Mouse (Mus musculus) heart, postnatal 25 days (tissue): ENCODE results near the gene Ctsw. TPM values are rescaled to one million over a fixed set of nuclear protein-coding genes. Genes with fewer than 3 reads are reported as not detected.

Experiments
- DNase-seq: peaks from one replicate; pipeline ENCODE4 v3.0.0; 2022; ENCODE audit warnings: low spot score
- intact Hi-C: fragments of 180-260 bp; cut with DNase I; formaldehyde crosslinking; loops from one replicate; pipeline ENCODE4 v1.15.1; 2025
- total RNA-seq, 2 experiments: library from RNA; stranded (reverse); gene quantifications; 2 replicates each; pipeline ENCODE4 v1.2.3; 2021

The Ctsw gene
- total RNA-seq, 2 experiments from 2014 or later = 0.45 TPM; not detected in 1

DNA sequence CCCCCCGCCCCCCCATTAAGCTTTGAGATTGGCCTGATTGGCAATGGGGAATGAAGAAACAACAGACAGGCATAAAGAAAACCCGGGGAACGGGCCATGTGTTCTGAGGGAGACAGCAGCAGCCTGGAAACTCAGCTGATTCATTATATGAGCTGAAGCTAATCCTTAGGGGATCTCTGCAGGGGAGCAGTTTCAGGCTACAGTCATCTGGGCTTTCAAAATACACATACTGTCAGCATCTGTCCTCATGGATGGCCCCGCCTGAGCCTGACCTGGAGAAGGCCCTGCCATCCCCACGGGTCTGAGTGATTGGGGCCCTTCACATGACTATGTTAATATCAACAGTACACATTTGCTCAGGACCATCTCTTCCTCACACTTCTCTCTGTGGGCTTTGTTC is 3.5 kb upstream of the Ctsw start:
- no peak for DNase-seq

DNA sequence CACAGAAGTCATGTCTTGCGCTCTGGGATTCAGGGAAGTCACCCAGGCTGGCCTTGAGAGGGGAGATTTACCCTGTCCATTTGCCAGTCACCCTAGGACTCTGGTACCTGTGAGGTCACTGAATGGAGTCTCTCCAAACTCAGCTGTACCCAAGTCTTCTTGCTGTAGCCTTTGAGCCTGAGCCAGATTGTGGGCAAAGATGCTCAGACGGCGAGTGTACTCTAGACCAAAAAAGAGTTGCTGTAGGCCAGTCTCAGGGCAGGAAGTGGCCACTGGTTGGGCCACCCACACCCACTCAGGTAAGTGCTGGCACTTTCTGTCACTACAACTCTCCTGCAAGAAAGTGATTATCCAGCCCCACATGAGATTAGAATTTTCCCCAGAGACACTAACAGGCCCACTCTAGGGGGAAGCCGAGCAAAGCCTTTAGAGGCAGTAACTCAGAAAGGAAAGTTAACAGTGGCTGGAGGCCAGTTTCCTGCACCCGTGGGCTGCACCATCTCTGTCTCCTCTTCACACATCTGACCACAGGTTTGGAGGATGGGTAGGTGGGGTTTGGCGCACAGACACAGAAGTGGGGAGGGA is 1.3 kb downstream of the Ctsw start:
- intact Hi-C loops = no loop called here
- DNase-seq = no peak

More for the DNA sequence above, 3.5 kb upstream of the Ctsw start:
- intact Hi-C loops = no loop called here

DNA sequence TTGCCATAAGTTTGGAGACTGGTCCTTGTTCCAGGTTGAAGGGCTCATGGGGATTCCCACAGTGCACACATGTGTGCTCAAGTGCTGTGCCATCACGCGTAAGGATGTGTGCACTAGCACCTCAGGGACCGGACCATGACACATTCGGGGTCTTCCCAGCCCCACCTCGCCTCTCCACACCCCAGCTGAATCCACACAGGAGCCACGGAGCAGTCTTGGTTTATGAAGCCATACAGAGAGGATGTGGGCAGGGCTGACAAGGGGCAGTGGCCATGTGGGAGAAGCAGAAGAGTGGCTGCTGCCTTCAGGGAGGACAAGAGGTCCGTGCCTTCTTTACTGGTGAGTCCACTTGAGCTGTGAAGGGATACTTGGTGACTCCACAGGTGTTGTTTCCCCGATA is 3.3 kb downstream of the Ctsw start:
- intact Hi-C loops = loop anchor here (2.0 kb wide), 1 partner anchor 22 kb away; no protein-coding TSS in a partner anchor

DNA sequence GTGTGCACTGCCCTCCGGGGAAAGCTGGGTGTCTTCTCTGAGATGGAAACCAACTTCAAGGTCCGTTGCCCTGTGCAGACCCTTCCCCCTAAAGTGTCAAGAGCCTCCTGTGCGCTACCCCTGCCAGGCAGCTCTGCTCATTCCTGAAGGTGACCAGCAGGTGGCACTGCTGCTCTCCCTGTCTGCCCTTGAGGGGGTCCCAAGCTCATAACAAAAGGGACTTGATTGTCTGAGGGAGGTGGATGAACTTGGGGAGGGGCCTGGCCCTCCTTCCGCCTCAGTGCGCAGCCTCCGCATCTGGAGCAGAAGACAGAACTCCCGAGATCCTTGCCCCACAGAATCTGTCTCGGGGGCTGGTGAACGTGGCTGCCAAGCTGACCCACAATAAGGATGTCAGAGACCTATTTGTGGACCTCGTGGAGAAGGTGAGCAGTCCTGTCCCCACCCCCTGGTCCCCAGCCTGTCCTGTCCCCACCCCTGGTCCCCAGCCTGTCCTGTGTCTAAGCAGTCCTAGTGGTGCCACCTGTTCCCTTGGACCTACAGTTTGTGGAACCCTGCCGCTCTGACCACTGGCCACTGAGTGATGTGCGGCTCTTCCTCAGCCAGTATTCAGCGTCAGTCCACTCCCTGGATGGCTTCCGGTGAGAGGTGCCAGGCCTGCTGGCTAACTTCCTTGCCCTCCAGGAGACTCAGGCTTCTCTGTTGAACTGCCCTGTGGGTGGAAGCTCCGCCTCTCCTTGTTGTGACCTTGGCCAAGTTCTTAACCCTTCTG is 4.3 kb downstream of the Ctsw start:
- intact Hi-C loops = loop anchor here (2.0 kb wide), 1 partner anchor 23 kb away; no protein-coding TSS in a partner anchor
- no peak for DNase-seq

More for the DNA sequence above, 3.3 kb downstream of the Ctsw start:
- no peak for DNase-seq

DNA sequence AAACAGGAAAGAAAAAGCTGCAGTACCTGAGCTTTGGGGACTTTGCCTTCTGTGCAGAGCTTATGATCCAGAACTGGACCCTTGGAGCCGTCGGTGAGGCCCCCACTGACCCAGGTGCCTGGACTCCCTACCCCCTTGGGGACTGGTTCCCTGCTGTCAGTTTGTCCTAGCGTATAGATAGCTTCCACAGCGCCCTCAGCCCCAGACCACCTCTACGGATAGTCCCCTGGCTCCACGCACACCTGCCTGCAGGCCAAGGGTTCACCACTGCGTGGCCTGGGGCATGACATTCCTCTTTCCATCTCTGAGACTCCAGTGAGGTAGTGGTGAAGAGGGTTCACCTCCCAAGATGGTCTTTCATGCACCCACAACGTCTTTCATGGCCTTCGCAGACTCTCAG is 5.1 kb downstream of the Ctsw start:
- intact Hi-C loops = no loop called here
- DNase-seq = no peak

DNA sequence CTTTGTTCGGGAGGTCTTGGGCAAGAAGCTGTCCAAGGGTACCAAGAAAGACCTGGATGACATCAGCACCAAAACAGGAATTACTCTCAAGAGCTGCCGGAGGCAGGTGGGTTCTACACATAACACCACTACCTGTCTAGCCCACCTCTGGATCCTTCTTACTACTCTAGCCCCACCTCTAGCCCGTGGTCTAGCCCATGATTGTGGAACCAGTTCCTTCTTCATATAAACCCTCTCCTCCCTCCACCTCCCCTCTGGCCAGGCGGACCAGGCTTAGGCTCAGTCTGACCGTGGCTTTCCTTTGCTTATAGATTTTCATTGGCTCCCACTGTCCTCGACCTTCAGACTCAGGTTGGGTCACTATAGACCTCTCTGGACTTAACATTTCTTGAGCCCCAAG is 6.9 kb downstream of the Ctsw start:
- intact Hi-C loops = no loop called here
- DNase-seq = no peak

DNA sequence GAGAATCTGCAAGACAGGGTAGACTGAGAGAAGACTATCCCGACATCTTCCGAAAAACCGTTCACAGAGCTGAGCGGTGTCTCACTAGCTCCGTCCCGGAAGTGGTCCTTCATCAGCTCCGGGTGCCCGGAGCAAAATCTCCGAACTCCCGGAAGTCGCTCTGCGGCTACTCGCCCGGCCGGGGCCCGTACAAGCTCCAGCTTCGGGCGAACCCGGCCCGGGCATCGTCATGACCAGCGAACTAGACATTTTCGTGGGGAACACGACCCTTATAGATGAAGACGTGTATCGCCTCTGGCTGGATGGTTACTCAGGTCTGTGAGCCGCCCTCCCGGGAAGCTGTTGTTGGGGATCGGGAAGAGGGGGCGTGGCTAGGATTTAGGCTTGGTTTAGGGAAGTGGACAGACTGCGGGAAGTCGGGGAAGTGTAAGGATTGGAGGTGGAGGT is 7.8 kb downstream of the Ctsw start, which contains the start of gene Fibp:
Gene Fibp (plus strand): TSS at position 151 of the 447 bp plus-strand sequence.
- peak; percentile 78 for DNase-seq
- intact Hi-C loops = no loop called here

DNA sequence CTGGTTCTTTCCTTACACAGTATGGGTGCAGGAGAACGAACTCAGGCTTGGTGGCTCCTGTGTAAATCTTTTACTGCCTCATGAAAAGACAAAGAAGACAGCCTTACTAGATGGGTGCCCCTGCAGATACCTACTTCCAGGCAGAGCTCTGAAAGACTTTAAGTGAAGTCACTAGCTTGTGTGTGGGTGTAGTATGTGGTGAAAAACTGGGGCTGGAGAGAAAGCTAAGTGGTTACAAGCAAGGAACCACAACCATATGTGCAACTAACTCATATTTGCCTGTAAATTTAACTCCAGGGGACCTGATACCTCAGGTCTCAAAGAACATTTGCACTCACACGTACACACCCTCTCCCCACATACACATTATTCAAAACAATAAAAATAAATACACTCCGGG is 8.4 kb downstream of the Ctsw start:
- intact Hi-C loops = no loop called here

DNA sequence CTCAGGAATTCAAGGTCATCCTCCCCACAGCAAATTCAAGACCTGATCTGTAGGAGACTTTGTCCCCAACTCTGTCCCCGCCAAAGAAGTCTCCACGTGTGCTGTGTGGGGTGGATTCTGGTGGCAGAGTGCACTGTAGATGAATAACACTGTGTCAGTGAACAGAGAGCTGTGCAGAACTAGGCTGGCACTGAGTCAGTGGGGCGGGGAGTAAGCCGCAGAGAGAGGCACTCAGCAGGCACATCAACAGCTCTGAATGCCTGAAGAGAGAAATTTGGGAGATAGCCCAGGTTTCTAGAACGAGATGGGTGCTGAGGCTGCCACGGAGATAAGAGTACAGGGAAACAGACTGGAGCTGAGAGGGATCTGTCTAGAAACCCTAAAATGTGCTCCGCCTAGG is 9.3 kb downstream of the Ctsw start:
- intact Hi-C loops = no loop called here
- DNase-seq = no peak

More for the DNA sequence above, 8.4 kb downstream of the Ctsw start:
- no peak for DNase-seq

DNA sequence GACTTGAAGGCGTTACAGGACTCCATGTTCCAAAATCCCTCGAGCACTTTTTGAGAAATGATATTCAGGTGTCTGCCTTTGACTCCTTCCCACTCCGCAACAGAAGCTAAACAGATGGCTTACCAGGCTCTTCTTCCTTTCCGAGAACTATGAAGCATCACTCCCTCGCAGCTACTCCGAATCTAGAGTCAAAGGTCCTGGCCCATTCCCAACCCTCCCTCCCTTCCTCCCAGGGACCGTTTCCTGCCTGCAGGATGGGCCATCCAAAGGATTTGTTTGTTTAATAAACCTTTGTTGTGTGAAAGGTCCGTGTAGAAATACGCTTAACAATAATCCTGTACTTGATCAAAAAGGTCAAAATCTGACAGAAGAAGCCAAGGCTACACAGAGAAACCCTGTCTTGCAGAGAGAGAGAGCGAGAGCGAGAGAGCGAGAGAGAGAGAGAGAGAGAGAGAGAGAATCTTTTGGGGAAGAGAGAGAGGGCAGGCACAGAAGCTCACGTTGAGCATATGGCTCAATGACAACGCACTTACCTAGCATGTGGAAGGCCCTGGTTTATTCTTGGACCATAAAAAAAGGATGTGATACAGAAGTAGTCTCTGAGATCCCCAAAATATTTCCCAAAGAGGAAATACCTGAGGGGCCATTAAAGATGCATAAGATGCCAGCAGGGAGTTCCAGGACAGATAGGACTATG is 10.4 kb downstream of the Ctsw start, which contains the start of gene Ccdc85b:
Gene Ccdc85b (minus strand): TSS at position 149 of the 697 bp plus-strand sequence.
- intact Hi-C loops = no loop called here
- no peak for DNase-seq

DNA sequence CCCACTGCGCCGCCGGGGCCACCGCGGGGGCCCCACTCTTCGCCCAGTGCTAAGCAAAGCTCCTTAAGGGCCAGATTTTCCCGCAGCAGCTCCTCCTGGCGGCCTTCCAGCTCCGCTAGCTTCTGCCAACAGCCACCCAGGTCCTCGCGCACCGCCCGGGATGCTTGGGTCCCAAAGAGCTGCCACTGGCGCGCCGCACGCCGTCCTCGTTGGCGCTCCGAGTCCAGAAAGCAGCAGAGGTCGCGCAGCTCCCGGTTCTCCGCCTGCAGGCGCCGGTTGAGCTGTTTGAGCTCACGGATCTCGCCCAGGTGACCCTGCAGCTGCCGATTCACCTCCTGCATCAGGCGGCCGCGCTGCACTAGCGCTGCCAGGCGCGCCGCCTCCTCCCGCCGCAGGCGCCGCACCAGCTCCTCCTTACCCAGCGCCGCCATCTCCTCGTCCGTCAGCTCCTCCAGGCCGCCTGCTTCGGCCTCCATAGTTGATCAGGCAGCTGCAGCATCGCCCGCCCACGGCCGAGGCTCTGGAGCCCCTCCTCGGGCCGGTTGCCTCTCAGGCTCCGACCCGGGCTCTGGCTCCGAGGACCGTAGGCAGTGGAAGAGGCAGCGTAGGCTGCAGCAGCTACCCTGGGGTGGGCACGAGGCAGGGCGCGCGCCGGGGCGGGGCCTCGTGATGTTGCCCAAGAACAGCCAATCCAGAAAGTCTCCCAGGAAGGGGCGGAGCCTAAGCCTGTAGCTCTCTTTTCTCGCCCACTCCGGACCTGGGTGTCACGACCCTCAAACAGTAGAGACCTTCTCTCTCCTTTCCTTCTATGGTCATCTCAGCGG is 11.2 kb downstream of the Ctsw start:
- DNase-seq = peak; percentile 95
- intact Hi-C loops = no loop called here

DNA sequence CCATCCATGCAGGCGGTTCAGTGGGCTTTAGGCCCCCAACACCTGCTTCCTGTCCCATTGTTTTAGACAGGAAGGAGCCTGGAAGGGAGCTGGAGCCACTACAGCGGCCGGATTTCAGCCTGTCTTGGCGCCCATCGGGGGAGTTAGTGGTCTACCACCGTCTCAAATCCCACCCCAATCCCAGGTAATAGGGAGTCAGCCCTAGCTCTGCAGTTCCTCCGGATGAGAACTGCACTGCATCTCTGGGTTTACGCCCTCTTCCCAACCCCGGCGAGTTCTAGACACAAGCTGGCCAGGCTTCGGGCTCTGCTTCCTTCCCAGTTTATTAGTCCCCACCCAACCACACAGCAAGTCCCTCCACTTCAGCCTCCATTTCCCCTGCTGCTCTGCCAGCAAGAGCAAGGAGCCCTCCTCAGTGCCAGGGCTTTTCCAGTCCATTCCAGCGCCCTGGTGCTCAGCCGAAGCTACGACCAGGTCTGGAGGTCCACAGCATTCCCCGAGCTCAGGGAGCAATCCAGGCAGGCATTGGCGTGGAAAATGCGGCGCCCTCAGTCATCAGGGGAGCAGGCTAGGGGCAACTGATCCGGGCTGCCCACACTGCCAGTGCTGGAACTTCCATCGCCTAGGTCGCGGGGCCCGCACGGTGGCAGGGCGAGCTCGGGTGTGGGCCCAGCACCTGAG is 11.9 kb downstream of the Ctsw start:
- DNase-seq = peak; percentile 41
- intact Hi-C loops = no loop called here

DNA sequence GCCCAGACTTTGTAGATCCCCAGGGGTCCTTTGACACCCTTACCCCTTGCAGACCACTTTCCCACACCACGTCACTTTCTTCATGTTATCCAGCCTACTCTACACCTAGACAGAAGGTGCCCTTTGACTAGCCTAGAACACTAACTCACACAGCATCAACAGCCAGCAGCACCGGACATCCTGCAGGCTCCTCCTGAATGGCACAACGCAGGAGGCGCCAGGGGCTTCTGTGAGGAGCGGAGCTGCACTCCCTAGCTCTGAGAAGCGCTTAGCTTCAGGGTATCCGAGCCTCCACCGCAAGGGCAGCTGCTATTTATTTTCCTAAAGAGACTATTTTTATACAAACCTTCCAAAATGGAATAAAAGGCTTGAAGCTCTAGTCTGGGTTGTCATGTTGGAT is 12.7 kb downstream of the Ctsw start:
- intact Hi-C loops = no loop called here
- no peak for DNase-seq

DNA sequence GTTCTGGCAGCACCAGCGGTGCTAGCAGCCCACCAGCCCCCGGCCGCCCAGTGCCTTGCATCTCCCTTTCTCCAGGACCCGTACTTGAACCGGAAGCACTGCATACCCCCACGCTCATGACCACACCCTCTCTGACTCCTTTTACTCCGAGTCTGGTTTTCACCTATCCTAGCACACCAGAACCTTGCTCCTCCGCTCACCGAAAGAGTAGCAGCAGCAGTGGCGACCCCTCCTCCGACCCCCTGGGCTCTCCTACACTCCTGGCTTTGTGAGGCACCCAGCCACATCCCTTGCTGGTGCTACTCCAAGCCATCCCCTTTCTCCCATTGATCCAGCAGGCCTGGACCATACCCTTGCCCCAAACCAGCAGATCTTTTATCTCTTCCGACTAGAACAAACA is 13.3 kb downstream of the Ctsw start:
- intact Hi-C loops = no loop called here
- no peak for DNase-seq

DNA sequence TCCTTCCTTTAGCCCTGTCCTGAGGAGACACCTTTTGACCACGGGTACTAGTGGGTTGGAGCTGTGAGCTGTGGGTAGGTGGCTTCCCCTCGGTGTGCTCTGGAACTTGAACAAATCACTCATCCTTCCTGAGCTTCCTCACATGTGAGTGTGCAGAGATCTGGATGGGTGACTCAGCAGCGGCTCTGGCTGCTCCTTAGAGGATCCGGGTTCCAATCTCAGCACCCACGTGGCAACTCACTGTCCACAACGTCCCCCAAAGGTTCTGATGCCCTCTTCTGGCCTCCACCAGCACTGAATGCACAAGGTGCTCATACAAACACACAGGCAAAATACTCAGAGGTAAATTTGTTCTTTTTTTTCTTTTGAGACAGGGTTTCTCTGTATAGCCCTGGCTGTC is 16.5 kb downstream of the Ctsw start:
- intact Hi-C loops = no loop called here
- DNase-seq = no peak

DNA sequence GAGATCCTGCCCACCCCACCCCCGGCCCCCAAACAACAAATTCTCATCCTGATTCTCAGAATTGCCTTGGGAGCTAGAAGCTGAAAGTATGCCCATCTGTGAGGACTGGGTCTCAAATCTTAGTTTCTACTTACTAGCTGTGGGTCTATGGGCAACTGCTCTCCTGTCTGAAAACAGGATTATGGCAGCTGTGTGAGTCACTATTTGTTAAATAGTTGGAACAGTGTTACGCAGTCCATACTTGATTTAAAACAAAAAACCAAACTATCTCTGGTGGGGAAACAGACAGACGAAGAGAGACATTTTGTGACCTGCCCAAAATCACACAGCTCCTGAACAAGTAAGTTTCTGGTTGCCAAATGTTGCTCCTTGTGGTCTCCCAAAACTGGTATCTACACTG is 18.6 kb downstream of the Ctsw start:
- intact Hi-C loops = no loop called here
- DNase-seq = no peak

DNA sequence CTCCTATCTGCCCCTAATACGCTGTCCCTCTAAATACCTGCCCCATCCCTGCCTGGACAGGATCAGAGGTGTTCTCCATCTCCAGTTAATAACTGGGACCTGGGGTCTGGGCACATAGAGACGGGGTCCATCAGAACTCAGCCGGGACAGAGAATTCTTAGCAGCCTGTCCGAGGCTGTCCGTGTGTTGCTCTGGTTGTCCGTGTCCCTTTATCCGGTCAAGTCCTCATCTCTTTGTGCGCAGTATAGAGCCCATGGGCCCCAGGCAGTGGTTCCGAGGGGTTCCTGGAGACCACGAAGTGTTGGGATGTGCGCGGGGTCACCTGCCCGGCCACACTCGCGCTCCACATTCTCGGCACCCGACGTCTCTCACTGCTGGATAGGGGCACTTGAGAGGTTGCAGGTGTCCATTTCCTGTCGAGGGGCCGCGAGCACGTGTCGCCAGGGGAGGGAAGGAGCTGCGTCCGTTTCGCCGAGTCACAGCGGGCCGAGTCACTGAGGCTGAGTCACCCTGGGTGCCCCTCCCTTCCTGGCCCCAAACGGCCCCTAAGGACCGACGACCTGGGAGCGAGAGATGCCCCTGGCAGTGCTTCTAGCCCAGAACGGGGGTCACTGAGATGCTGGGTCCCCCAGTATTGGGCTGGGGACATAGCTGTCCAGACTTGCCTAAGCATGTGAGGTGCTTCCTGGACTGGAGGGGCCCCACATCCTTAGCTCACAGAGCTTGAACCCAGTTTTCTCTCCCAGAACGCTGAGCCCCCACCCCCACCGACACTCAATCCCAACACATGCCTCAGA is 19.8 kb downstream of the Ctsw start:
- DNase-seq = no peak

DNA sequence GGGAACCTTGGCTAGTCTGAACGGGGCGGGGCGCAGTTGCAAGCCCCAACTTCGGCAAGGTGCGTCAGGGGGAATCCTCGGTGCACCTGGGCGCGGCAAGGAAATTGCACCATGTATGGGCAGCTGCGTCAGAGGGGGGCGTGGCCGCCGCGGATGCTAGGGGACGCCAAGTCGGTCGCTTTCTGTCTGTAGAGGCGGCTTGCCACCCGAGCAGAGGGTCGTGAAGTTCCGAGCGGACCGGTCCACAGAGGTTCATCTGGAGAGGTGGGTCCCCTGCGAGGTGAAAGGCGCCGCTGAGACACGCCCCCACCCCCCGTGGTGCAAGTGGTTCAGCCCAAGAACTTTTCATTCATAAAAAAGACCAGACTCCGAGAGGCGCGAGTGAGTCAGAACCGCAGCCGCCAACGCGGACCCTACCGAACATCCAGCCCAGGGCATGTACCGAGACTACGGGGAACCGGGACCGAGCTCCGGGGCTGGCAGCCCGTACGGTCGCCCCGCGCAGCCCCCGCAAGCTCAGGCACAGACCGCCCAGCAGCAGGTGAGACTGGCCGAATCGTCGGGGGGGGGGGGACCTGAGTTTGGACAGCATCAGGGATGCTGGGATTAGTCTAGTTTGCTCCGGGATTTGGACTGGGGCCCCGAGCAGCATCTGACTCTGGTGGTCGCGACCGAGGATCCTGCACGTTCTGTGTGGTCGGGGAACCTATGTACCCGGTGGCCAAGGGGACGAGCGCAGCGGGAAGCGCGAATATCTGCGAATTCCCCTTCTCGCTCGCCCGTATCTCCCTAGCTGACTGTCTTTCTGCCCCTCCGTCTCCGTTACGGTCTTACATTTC is 20.6 kb downstream of the Ctsw start, which contains the start of gene Fosl1:
Gene Fosl1 (plus strand): TSS at position 33 of the 839 bp plus-strand sequence.
- no peak for DNase-seq
- intact Hi-C loops = no loop called here

More for the DNA sequence above, 19.8 kb downstream of the Ctsw start:
- intact Hi-C loops = no loop called here
